Mouse (Mus musculus) forebrain, embryonic 14.5 days (tissue): ENCODE measurements around the gene Ubox5. TPM values are rescaled to one million over a fixed set of nuclear protein-coding genes. Genes with fewer than 3 reads are reported as not detected.
A peak's percentile ranks its signal among the peaks of the same experiment; 100 is the strongest.
"Not testable (repeated sequence)": the region's sequence is repeated elsewhere in the genome, so short reads cannot be mapped to it uniquely, and the experiment has no call there.

Source experiments
- ATAC-seq: fragments of 200-750 bp; cut with Nextera tagmentation; 2 replicates; pipeline ENCODE4 v1.8.0; 2017; ENCODE audit warnings: mild to moderate bottlenecking, moderate library complexity
- DNase-seq: peaks from one replicate; pipeline ENCODE4 v3.0.0-alpha.2; 2015; ENCODE audit warnings: low spot score
- H3K27ac ChIP-seq: fragments of 300-500 bp; sonication (generic); 2 replicates; pipeline ENCODE4 v1.5.1; 2014; ENCODE audit warnings: low read depth, mild to moderate bottlenecking, control low read depth, low read length, moderate library complexity
- H3K27me3 ChIP-seq: fragments of 300-500 bp; sonication (generic); replicated peaks from 2 replicates; pipeline ENCODE4 v1.6.1; 2014; ENCODE audit warnings: low read length, control low read depth, mixed read lengths; ENCODE audit not compliant: control insufficient read depth, insufficient read depth
- H3K36me3 ChIP-seq: fragments of 300-500 bp; sonication (generic); 2 replicates; pipeline ENCODE4 v1.6.1; 2014; ENCODE audit warnings: low read length, control low read depth; ENCODE audit not compliant: control insufficient read depth, insufficient read depth
- H3K4me1 ChIP-seq: fragments of 300-500 bp; sonication (generic); 2 replicates; pipeline ENCODE4 v1.6.1; 2014; ENCODE audit warnings: antibody characterized with exemption, low read length, control low read depth; ENCODE audit not compliant: control insufficient read depth, insufficient read depth
- H3K4me2 ChIP-seq: fragments of 300-500 bp; sonication (generic); 2 replicates; pipeline ENCODE4 v1.6.1; 2014; ENCODE audit warnings: mild to moderate bottlenecking, control low read depth, low read length
- H3K4me3 ChIP-seq: fragments of 300-500 bp; sonication (generic); 2 replicates; pipeline ENCODE4 v1.5.1; 2014; ENCODE audit warnings: low read depth, low read length, control low read depth
- H3K9ac ChIP-seq: fragments of 300-500 bp; sonication (generic); 2 replicates; pipeline ENCODE4 v1.6.1; 2014; ENCODE audit warnings: mild to moderate bottlenecking, low read length, control low read depth, moderate library complexity
- H3K9me3 ChIP-seq: fragments of 300-500 bp; sonication (generic); replicated peaks from 2 replicates; pipeline ENCODE4 v1.6.1; 2016; ENCODE audit warnings: low read length, control low read depth, mixed read lengths; ENCODE audit not compliant: control insufficient read depth
- WGBS: fragments of 180-500 bp; shearing (Covaris S2); extraction: QIAGEN DNeasy Blood & Tissue Kit; methylation state at CpG from one replicate; pipeline ENCODE4 v1.1.7; 2014; 5-methylcytosine and 5-hydroxymethylcytosine counted together
- polyA plus RNA-seq: library from polyadenylated mRNA; unstranded; fragments of >200 nt; fragmentation: Nextera tagmentation; extraction: Ambion mirVana; gene quantifications from 2 replicates; pipeline ENCODE4 v1.2.1, GENCODE M21; 2014

Ubox5 gene
- polyA plus RNA-seq, 1 experiment from 2014 or later: 14.9 TPM

DNA sequence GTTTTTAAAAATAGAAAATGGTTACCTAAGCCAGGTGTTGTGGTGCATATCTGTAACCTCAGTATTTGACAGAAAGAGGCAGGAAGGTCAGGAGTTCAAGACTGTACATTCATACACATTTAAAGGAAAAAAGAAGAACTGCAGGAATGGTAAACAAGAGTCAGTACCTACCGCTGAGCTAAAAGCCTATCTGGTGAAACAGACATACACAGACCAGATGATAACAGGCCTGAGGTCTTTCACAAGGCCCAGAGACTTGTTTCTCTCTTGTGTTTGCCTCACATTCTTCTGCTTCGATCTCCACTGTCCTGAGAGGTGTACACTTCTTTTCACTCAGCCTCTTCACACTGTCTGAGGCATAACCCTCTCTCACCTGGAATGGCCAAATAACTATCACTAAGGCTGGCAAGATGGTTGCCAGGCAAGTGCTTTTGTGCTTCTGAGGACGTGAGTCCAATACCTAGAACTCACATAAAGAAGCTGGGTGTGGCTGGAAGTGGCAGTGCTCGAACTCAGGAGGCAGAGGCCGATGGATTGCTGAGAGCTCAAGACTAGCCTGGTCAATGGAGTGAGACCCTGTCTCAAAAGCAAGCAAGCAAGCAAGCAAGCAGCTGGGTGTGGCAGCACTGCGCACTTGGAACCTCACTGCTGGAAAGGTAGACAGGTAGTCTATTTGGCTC, 26.0 kb upstream of the Ubox5 start:
- no peak overlapping the region for H3K9ac ChIP-seq
- H3K4me2 ChIP-seq: no peak overlapping the region
- H3K27me3 ChIP-seq: no peaks in the 10 kb centered on the region
- no peak overlapping the region for H3K4me3 ChIP-seq
- H3K4me1 ChIP-seq: no peaks in the 10 kb centered on the region
- WGBS: 92% methylated on average over 6 of the region's 6 CpGs
- ATAC-seq (no peak), DNase-seq (no peak)
- peaks cover 80% of the 10 kb centered on the region for H3K36me3 ChIP-seq
- H3K9me3 ChIP-seq: no peaks in the 10 kb centered on the region
- no peak overlapping the region for H3K27ac ChIP-seq

DNA sequence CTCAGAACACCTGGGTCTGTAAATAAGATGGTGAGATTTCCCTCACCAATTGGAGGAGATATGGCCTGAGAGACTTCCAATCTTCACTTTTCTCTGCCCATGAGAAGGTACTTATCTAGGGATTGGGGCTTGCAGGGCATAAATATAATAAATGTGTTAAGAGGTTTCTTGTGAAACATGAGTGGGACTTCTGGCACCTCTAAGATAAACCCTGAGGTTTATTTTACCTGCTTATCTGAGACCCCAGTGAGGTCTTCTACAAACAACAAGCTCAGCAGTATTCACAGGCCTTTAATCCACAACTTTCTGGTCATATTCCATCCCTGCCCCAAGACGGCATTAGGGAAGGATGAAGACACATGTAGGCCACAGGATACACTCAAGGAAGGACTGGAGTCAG, 23.9 kb upstream of the Ubox5 start:
- Histone ChIP-seq H3K27me3 (no peaks in the 10 kb centered on the region), H3K27ac (no peak overlapping the region), H3K36me3 (peaks cover 66% of the 10 kb centered on the region), H3K9me3 (no peaks in the 10 kb centered on the region), H3K4me3 (no peak overlapping the region), H3K9ac (no peak overlapping the region), H3K4me2 (no peak overlapping the region), H3K4me1 (no peaks in the 10 kb centered on the region)
- no peak for ATAC-seq
- DNase-seq: no peak
- WGBS: 75% methylated on average over 1 of the region's 1 CpGs

DNA sequence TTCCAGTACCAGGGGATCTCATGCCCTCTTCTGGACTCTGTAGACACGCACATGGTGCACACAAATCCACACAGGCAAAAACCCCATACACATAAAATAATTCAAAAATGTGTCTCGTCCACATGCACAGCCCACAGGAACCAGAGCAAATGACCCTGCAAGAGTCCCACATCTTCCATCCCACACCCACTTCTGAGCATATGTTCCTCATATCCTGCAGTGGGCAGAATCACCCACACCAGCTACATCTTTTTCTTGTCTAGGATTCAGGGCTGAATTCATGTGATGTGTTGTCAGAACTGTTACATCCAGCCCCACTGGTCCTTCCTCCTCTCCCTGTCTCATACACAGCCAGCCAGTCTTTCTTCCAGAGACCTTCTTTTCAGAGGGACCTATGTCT, 23.5 kb upstream of the Ubox5 start:
- peaks cover 61% of the 10 kb centered on the region for H3K36me3 ChIP-seq

DNA sequence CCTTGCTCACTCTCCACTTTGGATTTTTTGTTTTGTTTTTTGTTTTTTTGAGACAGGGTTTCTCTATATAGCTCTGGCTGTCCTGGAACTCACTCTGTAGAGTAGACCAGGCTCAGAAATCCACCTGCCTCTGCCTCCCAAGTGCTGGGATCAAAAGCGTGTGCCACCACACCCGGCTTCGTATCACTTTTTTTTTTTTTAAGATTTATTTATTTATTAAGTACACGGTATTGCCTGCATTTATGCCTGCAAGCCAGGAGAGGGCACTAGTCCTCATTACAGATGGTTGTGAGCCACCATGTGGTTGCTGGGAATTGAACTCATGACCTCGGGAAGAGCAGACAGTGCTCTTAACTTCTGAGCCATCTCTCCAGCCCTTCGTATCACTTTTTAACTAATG, 19.2 kb upstream of the Ubox5 start:
- H3K4me1 ChIP-seq, H3K27me3 ChIP-seq, ATAC-seq, H3K4me3 ChIP-seq, H3K4me2 ChIP-seq, H3K9me3 ChIP-seq, H3K9ac ChIP-seq, DNase-seq, H3K27ac ChIP-seq: not testable (repeated sequence)
- H3K36me3 ChIP-seq: peaks cover 19% of the 10 kb centered on the region
- WGBS: 85% methylated on average over 6 of the region's 6 CpGs

More for the DNA sequence above, 23.5 kb upstream of the Ubox5 start:
- Histone ChIP-seq H3K4me1 (no peaks in the 10 kb centered on the region), H3K27ac (no peak overlapping the region), H3K9me3 (no peaks in the 10 kb centered on the region), H3K4me3 (no peak overlapping the region), H3K27me3 (no peaks in the 10 kb centered on the region), H3K9ac (no peak overlapping the region), H3K4me2 (no peak overlapping the region)
- DNase-seq (no peak), ATAC-seq (no peak)
- 90% methylated on average over 2 of the region's 2 CpGs for WGBS

DNA sequence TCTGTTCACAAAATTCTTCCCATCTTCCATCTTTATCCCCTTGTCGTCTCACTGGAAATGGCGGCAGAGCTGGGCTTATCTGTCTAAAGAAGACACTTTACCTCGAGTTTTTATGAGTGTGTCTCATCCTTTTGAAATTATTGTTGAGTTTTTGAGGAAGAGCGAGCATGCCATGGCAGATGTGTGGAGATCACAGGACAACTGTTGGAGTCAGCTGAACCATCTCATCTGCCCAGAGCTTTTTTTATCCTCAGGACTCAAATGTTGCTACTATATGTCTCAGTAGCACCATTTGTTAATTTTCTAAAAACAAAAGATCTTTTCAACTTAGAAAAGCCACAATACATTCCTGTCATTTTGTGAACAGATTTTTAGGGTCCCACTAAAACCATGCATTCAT, 15.4 kb upstream of the Ubox5 start:
- Histone ChIP-seq H3K36me3 (no peaks in the 10 kb centered on the region; the same call in 1 of the 2 replicates), H3K4me1 (peaks cover 10% of the 10 kb centered on the region), H3K4me2 (no peak overlapping the region), H3K4me3 (no peak overlapping the region), H3K27ac (no peak overlapping the region), H3K9me3 (no peaks in the 10 kb centered on the region), H3K9ac (no peak overlapping the region), H3K27me3 (no peaks in the 10 kb centered on the region)
- ATAC-seq: no peak
- no peak for DNase-seq
- 84% methylated on average over 4 of the region's 4 CpGs for WGBS

DNA sequence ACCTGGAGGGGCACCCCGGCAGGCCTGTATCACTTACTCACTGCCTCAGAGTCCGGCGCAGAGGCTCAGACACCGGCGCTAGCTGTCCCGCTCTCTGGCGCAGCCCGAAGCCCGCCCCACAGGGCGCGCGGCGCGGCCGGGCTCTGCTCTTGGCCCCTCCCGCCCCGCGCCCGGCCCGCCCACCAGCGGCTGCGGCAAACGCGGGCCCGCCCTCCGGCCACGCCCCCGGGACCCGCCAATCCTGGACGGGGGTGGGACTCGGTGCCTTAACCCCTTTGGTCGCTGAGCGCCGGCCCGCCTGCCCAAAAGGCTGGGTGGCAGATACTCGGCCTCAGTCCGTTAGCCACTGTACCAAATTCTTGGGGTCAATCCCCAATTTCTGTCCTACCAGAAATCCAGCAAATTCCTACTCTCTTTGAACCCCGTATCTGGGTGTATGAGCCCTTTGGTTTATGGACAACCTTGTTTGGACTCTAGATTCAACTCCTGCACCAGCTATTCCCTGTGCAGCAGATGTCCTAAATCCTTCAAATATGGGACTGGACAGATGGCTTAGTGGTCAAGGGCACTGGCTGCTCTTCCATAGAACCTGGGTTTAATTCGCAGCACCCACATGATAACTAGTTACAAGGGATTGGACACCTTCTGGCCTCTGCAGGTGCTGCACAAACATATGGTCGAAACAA, 13.0 kb upstream of the Ubox5 start, which contains the start of gene Lzts3:
Gene Lzts3 (minus strand): TSS at position 120 of the 686 bp plus-strand sequence.
- peak within 1 kb of the TSS; percentile 71 for H3K4me3 ChIP-seq
- 3% methylated on average over 37 of the region's 40 CpGs for WGBS
- peaks cover 10% of the 10 kb centered on the region for H3K4me1 ChIP-seq
- ATAC-seq (peak; percentile 95), DNase-seq (peak; percentile 93)
- H3K9ac ChIP-seq: peak within 1 kb of the TSS; percentile 77
- H3K36me3 ChIP-seq: no peaks in the 10 kb centered on the region
- 0 out of 2 replicates have a peak, but pooled peaks cover 4% of the 10 kb centered on the region for H3K27me3 ChIP-seq
- H3K27ac ChIP-seq: peak within 1 kb of the TSS; percentile 44; the same call in 1 of the 2 replicates
- peak within 1 kb of the TSS; percentile 86 for H3K4me2 ChIP-seq
- no peaks in the 10 kb centered on the region for H3K9me3 ChIP-seq

DNA sequence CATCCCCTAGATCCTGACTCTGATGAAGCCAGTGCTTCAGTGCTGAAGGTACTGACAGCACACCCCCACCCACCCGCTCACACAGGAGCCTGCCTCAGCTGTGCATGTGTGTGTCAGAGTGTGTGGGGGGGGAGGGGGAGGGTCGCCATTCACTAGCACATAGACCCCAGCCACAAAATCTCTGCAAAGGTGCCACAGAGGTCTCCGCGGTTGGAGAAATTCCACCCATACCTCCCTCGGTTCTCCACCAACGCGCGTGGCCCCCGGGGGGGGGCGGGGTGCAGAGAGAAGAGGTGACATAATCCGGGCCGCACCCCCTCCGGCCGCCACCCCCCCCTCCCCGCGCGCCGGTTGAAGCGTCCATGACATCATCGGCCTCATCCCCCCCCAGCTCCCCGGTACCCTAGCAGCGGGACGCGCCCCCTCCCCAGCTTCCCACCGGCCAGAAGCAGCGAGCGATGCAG, 12.4 kb upstream of the Ubox5 start:
- peak overlapping the region; percentile 86 for H3K4me2 ChIP-seq
- ATAC-seq (peak; percentile 76), DNase-seq (peak; percentile 67)
- WGBS: under 1% methylated on average over 26 of the region's 27 CpGs
- no peaks in the 10 kb centered on the region for H3K9me3 ChIP-seq
- H3K36me3 ChIP-seq: no peaks in the 10 kb centered on the region
- H3K4me3 ChIP-seq: peak overlapping the region; percentile 71
- H3K27ac ChIP-seq: peak overlapping the region; percentile 44; the same call in 1 of the 2 replicates
- peak overlapping the region; percentile 77 for H3K9ac ChIP-seq
- peaks cover 10% of the 10 kb centered on the region for H3K4me1 ChIP-seq
- peaks cover 9% of the 10 kb centered on the region; the same call in 1 of the 2 replicates for H3K27me3 ChIP-seq

DNA sequence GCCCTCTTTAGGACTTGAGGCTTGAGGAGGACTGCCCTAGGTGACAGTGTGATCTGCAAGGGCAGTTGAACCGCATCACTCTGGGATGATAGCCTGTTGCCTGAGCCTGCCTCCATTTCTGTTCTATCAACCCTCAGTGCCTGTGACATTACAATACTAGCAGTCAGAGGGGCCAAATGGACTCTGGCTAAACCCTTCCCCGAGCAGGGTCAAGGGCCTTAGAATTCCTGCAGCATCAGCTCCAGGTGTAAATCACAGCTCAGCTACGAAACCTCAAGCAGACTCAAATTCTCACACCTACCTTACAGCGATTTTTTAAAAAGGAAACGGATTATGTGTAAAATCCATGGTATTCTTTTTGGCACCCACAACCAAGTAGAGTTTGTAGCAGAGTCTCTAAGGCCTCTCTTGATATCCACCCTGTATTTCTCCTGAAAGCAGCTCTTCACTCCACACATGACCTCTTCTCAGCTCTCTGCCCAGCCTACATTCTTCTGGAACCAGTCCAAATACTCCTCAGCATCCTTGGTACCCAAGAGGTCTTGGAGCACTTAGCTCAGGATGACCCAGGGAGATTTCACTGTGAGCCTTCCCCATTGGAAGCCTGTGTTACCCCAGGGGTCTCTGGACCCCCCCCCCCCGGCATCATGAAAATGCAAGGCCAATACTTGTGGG, 11.7 kb upstream of the Ubox5 start:
- H3K4me2 ChIP-seq: peak overlapping the region; percentile 86
- peaks cover 10% of the 10 kb centered on the region for H3K4me1 ChIP-seq
- H3K27me3 ChIP-seq: peaks cover 16% of the 10 kb centered on the region
- DNase-seq (peak; percentile 19), ATAC-seq (no peak)
- no peak overlapping the region for H3K27ac ChIP-seq
- H3K9me3 ChIP-seq: no peaks in the 10 kb centered on the region
- no peaks in the 10 kb centered on the region for H3K36me3 ChIP-seq
- peak overlapping the region; percentile 71; the same call in 1 of the 2 replicates for H3K4me3 ChIP-seq
- WGBS: 80% methylated on average over 6 of the region's 6 CpGs
- H3K9ac ChIP-seq: peak overlapping the region; percentile 77; the same call in 1 of the 2 replicates
